Mouse (Mus musculus): ENCODE measurements around the gene Naa60.

GRCm38 (mm10) chr16:3909118-3909517 lies 36.9 kb downstream of the Naa60 start:
- TF ChIP-seq CTCF (IDR thresholded peaks at IDR 0.05; ENCODE audit: extremely low read depth, insufficient read depth, low read length): no peak
- TF ChIP-seq POLR2A (IDR thresholded peaks at IDR 0.05; ENCODE audit: extremely low read depth, insufficient read depth, low read length): no peak
